Mouse (Mus musculus): ENCODE data around the gene Exd2. TPM values are rescaled to one million over a fixed set of nuclear protein-coding genes. Genes with fewer than 3 reads are reported as not detected.
A peak's percentile ranks its signal among the peaks of the same experiment; 100 is the strongest.
"Not testable (repeated sequence)": the region's sequence is repeated elsewhere in the genome, so short reads cannot be mapped to it uniquely, and the experiment has no call there.

The Exd2 gene
- total RNA-seq (2015) (10.6 and 11.1 TPM in 2 replicates), total RNA-seq (2017) (9.9 and 12.9 TPM in 2 replicates)

GRCm38 (mm10) chr12:80462942-80463651 lies at the start of gene Exd2:
Gene Exd2, plus strand, starts transcription at chr12:80463095.
- peak; percentile 99 for ATAC-seq (ENCODE audit: poor library complexity, severe bottlenecking)

- no peak for ATAC-seq (ENCODE audit: poor library complexity, severe bottlenecking)
Measured at GRCm38 (mm10) chr12:80415100-80415499, 47.8 kb upstream of the Exd2 start.

GRCm38 (mm10) chr12:80427683-80428082 lies 35.2 kb upstream of the Exd2 start:
- ATAC-seq (ENCODE audit: poor library complexity, severe bottlenecking) = no peak

GRCm38 (mm10) chr12:80433266-80433665 lies 29.6 kb upstream of the Exd2 start:
- no peak for ATAC-seq (ENCODE audit: poor library complexity, severe bottlenecking)

- ATAC-seq (ENCODE audit: poor library complexity, severe bottlenecking) = no peak
Measured at GRCm38 (mm10) chr12:80434601-80434960, 28.3 kb upstream of the Exd2 start.

- ATAC-seq (ENCODE audit: poor library complexity, severe bottlenecking) = peak; percentile 67
Measured at GRCm38 (mm10) chr12:80434961-80435691, 27.8 kb upstream of the Exd2 start.

GRCm38 (mm10) chr12:80435887-80436286 lies 27.0 kb upstream of the Exd2 start:
- no peak for ATAC-seq (ENCODE audit: poor library complexity, severe bottlenecking)

- peak; percentile 93 for ATAC-seq (ENCODE audit: poor library complexity, severe bottlenecking)
Measured at GRCm38 (mm10) chr12:80436336-80436976, 26.4 kb upstream of the Exd2 start, which contains the start of gene Dcaf5. Gene Dcaf5, minus strand, starts transcription at chr12:80436601.

GRCm38 (mm10) chr12:80437051-80437675 lies 25.7 kb upstream of the Exd2 start:
- ATAC-seq (ENCODE audit: poor library complexity, severe bottlenecking) = no peak

- no peak for ATAC-seq (ENCODE audit: poor library complexity, severe bottlenecking)
Measured at GRCm38 (mm10) chr12:80440957-80441356, 21.9 kb upstream of the Exd2 start.

- no peak for ATAC-seq (ENCODE audit: poor library complexity, severe bottlenecking)
Measured at GRCm38 (mm10) chr12:80444525-80445109, 18.3 kb upstream of the Exd2 start.

GRCm38 (mm10) chr12:80453506-80453905 lies 9.4 kb upstream of the Exd2 start:
- ATAC-seq (ENCODE audit: poor library complexity, severe bottlenecking) = no peak

GRCm38 (mm10) chr12:80458033-80458432 lies 4.9 kb upstream of the Exd2 start:
- ATAC-seq (ENCODE audit: poor library complexity, severe bottlenecking) = no peak

GRCm38 (mm10) chr12:80462292-80462896 lies 501 bp upstream of the Exd2 start:
- ATAC-seq (ENCODE audit: poor library complexity, severe bottlenecking) = not testable (repeated sequence)

- ATAC-seq (ENCODE audit: poor library complexity, severe bottlenecking) = no peak
Measured at GRCm38 (mm10) chr12:80463666-80464269, 873 bp downstream of the Exd2 start.

GRCm38 (mm10) chr12:80470206-80470605 lies 7.3 kb downstream of the Exd2 start:
- ATAC-seq (ENCODE audit: poor library complexity, severe bottlenecking) = no peak

GRCm38 (mm10) chr12:80471926-80472325 lies 9.0 kb downstream of the Exd2 start:
- ATAC-seq (ENCODE audit: poor library complexity, severe bottlenecking) = no peak

GRCm38 (mm10) chr12:80473731-80474130 lies 10.8 kb downstream of the Exd2 start:
- ATAC-seq (ENCODE audit: poor library complexity, severe bottlenecking) = 0 out of 2 replicates have a peak, but pooled peaks have one; percentile 30

- no peak for ATAC-seq (ENCODE audit: poor library complexity, severe bottlenecking)
Measured at GRCm38 (mm10) chr12:80479986-80480385, 17.1 kb downstream of the Exd2 start.

- no peak for ATAC-seq (ENCODE audit: poor library complexity, severe bottlenecking)
Measured at GRCm38 (mm10) chr12:80483397-80483796, 20.5 kb downstream of the Exd2 start.
